Mouse (Mus musculus): Measurements from ENCODE around the gene Fbxw7. TPM values are rescaled to one million over a fixed set of nuclear protein-coding genes. Genes with fewer than 3 reads are reported as not detected.

The Fbxw7 gene
- total RNA-seq, 1 experiment, result 29.7 TPM

- H3K9ac ChIP-seq (ENCODE audit: insufficient read depth, low read depth, low read length, poor library complexity, severe bottlenecking), result no peak overlapping the region
- no peaks in the 10 kb centered on the region for H3K36me3 ChIP-seq (ENCODE audit: control insufficient read depth, insufficient read depth, low read length, poor library complexity, severe bottlenecking)
- no peak overlapping the region for H3K4me3 ChIP-seq (ENCODE audit: insufficient read depth in 1 of 2, low read depth in 1 of 2, low read length in 2 of 2, poor library complexity in 1 of 2, severe bottlenecking in 1 of 2)
- no peak for DNase-seq (ENCODE audit: low read depth, low spot score)
- in situ Hi-C loops (cut with MboI; ENCODE audit: low sequenced_read_pairs in 2 of 2, unreplicated experiment in 2 of 2), result no loop called here
- no peak overlapping the region for H3K27ac ChIP-seq (ENCODE audit: insufficient read depth, low read depth, low read length, poor library complexity, severe bottlenecking)
- no peak for TF ChIP-seq MAFK (IDR thresholded peaks at IDR 0.05; ENCODE audit: insufficient read depth, low read depth, low read length)
- no peak for TF ChIP-seq HCFC1 (IDR thresholded peaks at IDR 0.05; ENCODE audit: borderline replicate concordance, insufficient read depth, low read length)
- no peak for TF ChIP-seq ZNF384 (IDR thresholded peaks at IDR 0.05; ENCODE audit: low read depth, low read length)
- TF ChIP-seq CHD2 (IDR thresholded peaks at IDR 0.05; ENCODE audit: low read depth, low read length), result no peak
- no peak for TF ChIP-seq ZC3H11A (IDR thresholded peaks at IDR 0.05; ENCODE audit: borderline replicate concordance, low read depth, low read length)
- H3K4me1 ChIP-seq (ENCODE audit: control insufficient read depth in 2 of 2, insufficient read depth in 2 of 2, low read length in 2 of 2, poor library complexity in 1 of 2), result peaks cover 0 to 2% of the 10 kb centered on the region in 2 experiments; a peak in 1 of 4 replicates
- H3K9me3 ChIP-seq (ENCODE audit: control insufficient read depth, insufficient read depth, low read depth, low read length), result no peaks in the 10 kb centered on the region
These were observed 197.8 kb downstream of the Fbxw7 start for GRCm38 (mm10) chr3:85012889-85013288.

GRCm38 (mm10) chr3:85015667-85016066 lies 200.6 kb downstream of the Fbxw7 start:
- Histone ChIP-seq H3K4me3 (ENCODE audit: insufficient read depth in 1 of 2, low read depth in 1 of 2, low read length in 2 of 2, poor library complexity in 1 of 2, severe bottlenecking in 1 of 2) (no peak overlapping the region), H3K9me3 (ENCODE audit: control insufficient read depth, insufficient read depth, low read depth, low read length) (no peaks in the 10 kb centered on the region), H3K4me1 (ENCODE audit: control insufficient read depth in 2 of 2, insufficient read depth in 2 of 2, low read length in 2 of 2, poor library complexity in 1 of 2) (no peaks in the 10 kb centered on the region), H3K36me3 (ENCODE audit: control insufficient read depth, insufficient read depth, low read length, poor library complexity, severe bottlenecking) (no peaks in the 10 kb centered on the region), H3K9ac (ENCODE audit: insufficient read depth, low read depth, low read length, poor library complexity, severe bottlenecking) (no peak overlapping the region), H3K27ac (ENCODE audit: insufficient read depth, low read depth, low read length, poor library complexity, severe bottlenecking) (no peak overlapping the region)
- TF ChIP-seq CHD2 (IDR thresholded peaks at IDR 0.05; ENCODE audit: low read depth, low read length), result no peak
- no peak for TF ChIP-seq HCFC1 (IDR thresholded peaks at IDR 0.05; ENCODE audit: borderline replicate concordance, insufficient read depth, low read length)
- TF ChIP-seq MAFK (IDR thresholded peaks at IDR 0.05; ENCODE audit: insufficient read depth, low read depth, low read length), result no peak
- no peak for TF ChIP-seq ZC3H11A (IDR thresholded peaks at IDR 0.05; ENCODE audit: borderline replicate concordance, low read depth, low read length)
- no peak for TF ChIP-seq ZNF384 (IDR thresholded peaks at IDR 0.05; ENCODE audit: low read depth, low read length)
- in situ Hi-C loops (cut with MboI; ENCODE audit: low sequenced_read_pairs in 2 of 2, unreplicated experiment in 2 of 2), result no loop called here
- DNase-seq (ENCODE audit: low read depth, low spot score), result no peak

GRCm38 (mm10) chr3:85020137-85020536 lies 205.1 kb downstream of the Fbxw7 start:
- Histone ChIP-seq H3K9ac (ENCODE audit: insufficient read depth, low read depth, low read length, poor library complexity, severe bottlenecking) (no peak overlapping the region), H3K4me3 (ENCODE audit: insufficient read depth in 1 of 2, low read depth in 1 of 2, low read length in 2 of 2, poor library complexity in 1 of 2, severe bottlenecking in 1 of 2) (no peak overlapping the region), H3K27ac (ENCODE audit: insufficient read depth, low read depth, low read length, poor library complexity, severe bottlenecking) (no peak overlapping the region), H3K36me3 (ENCODE audit: control insufficient read depth, insufficient read depth, low read length, poor library complexity, severe bottlenecking) (no peaks in the 10 kb centered on the region), H3K4me1 (ENCODE audit: control insufficient read depth in 2 of 2, insufficient read depth in 2 of 2, low read length in 2 of 2, poor library complexity in 1 of 2) (peaks cover 0 to 7% of the 10 kb centered on the region in 2 experiments; a peak in 2 of 4 replicates), H3K9me3 (ENCODE audit: control insufficient read depth, insufficient read depth, low read depth, low read length) (no peaks in the 10 kb centered on the region)
- TF ChIP-seq HCFC1 (IDR thresholded peaks at IDR 0.05; ENCODE audit: borderline replicate concordance, insufficient read depth, low read length) (no peak), ZC3H11A (IDR thresholded peaks at IDR 0.05; ENCODE audit: borderline replicate concordance, low read depth, low read length) (no peak), ZNF384 (IDR thresholded peaks at IDR 0.05; ENCODE audit: low read depth, low read length) (no peak), CHD2 (IDR thresholded peaks at IDR 0.05; ENCODE audit: low read depth, low read length) (no peak)
- no peak for DNase-seq (ENCODE audit: low read depth, low spot score)
- in situ Hi-C loops (cut with MboI; ENCODE audit: low sequenced_read_pairs in 2 of 2, unreplicated experiment in 2 of 2), result no loop called here

- Histone ChIP-seq H3K4me3 (ENCODE audit: insufficient read depth in 1 of 2, low read depth in 1 of 2, low read length in 2 of 2, poor library complexity in 1 of 2, severe bottlenecking in 1 of 2) (no peak overlapping the region), H3K9ac (ENCODE audit: insufficient read depth, low read depth, low read length, poor library complexity, severe bottlenecking) (no peak overlapping the region), H3K4me1 (ENCODE audit: control insufficient read depth in 2 of 2, insufficient read depth in 2 of 2, low read length in 2 of 2, poor library complexity in 1 of 2) (peaks cover 0 to 11% of the 10 kb centered on the region in 2 experiments; a peak in 2 of 4 replicates), H3K27ac (ENCODE audit: insufficient read depth, low read depth, low read length, poor library complexity, severe bottlenecking) (no peak overlapping the region), H3K9me3 (ENCODE audit: control insufficient read depth, insufficient read depth, low read depth, low read length) (no peaks in the 10 kb centered on the region), H3K36me3 (ENCODE audit: control insufficient read depth, insufficient read depth, low read length, poor library complexity, severe bottlenecking) (no peaks in the 10 kb centered on the region)
- in situ Hi-C loops (cut with MboI; ENCODE audit: low sequenced_read_pairs in 2 of 2, unreplicated experiment in 2 of 2), result no loop called here
- no peak for DNase-seq (ENCODE audit: low read depth, low spot score)
- no peak for TF ChIP-seq ZNF384 (IDR thresholded peaks at IDR 0.05; ENCODE audit: low read depth, low read length)
- no peak for TF ChIP-seq HCFC1 (IDR thresholded peaks at IDR 0.05; ENCODE audit: borderline replicate concordance, insufficient read depth, low read length)
- no peak for TF ChIP-seq ZC3H11A (IDR thresholded peaks at IDR 0.05; ENCODE audit: borderline replicate concordance, low read depth, low read length)
- no peak for TF ChIP-seq MAFK (IDR thresholded peaks at IDR 0.05; ENCODE audit: insufficient read depth, low read depth, low read length)
- no peak for TF ChIP-seq CHD2 (IDR thresholded peaks at IDR 0.05; ENCODE audit: low read depth, low read length)
These were observed 206.7 kb downstream of the Fbxw7 start for GRCm38 (mm10) chr3:85021816-85022215.

- Histone ChIP-seq H3K27ac (ENCODE audit: insufficient read depth, low read depth, low read length, poor library complexity, severe bottlenecking) (no peak overlapping the region), H3K4me1 (ENCODE audit: control insufficient read depth in 2 of 2, insufficient read depth in 2 of 2, low read length in 2 of 2, poor library complexity in 1 of 2) (peaks cover 0 to 11% of the 10 kb centered on the region in 2 experiments; a peak in 2 of 4 replicates), H3K4me3 (ENCODE audit: insufficient read depth in 1 of 2, low read depth in 1 of 2, low read length in 2 of 2, poor library complexity in 1 of 2, severe bottlenecking in 1 of 2) (no peak overlapping the region), H3K36me3 (ENCODE audit: control insufficient read depth, insufficient read depth, low read length, poor library complexity, severe bottlenecking) (no peaks in the 10 kb centered on the region), H3K9ac (ENCODE audit: insufficient read depth, low read depth, low read length, poor library complexity, severe bottlenecking) (no peak overlapping the region), H3K9me3 (ENCODE audit: control insufficient read depth, insufficient read depth, low read depth, low read length) (no peaks in the 10 kb centered on the region)
- in situ Hi-C loops (cut with MboI; ENCODE audit: low sequenced_read_pairs in 2 of 2, unreplicated experiment in 2 of 2), result no loop called here
- DNase-seq (ENCODE audit: low read depth, low spot score), result no peak
- TF ChIP-seq MAFK (IDR thresholded peaks at IDR 0.05; ENCODE audit: insufficient read depth, low read depth, low read length), result no peak
- TF ChIP-seq CHD2 (IDR thresholded peaks at IDR 0.05; ENCODE audit: low read depth, low read length), result no peak
- no peak for TF ChIP-seq ZNF384 (IDR thresholded peaks at IDR 0.05; ENCODE audit: low read depth, low read length)
- TF ChIP-seq ZC3H11A (IDR thresholded peaks at IDR 0.05; ENCODE audit: borderline replicate concordance, low read depth, low read length), result no peak
- no peak for TF ChIP-seq HCFC1 (IDR thresholded peaks at IDR 0.05; ENCODE audit: borderline replicate concordance, insufficient read depth, low read length)
These were observed 207.7 kb downstream of the Fbxw7 start for GRCm38 (mm10) chr3:85022800-85023199.
